Mouse (Mus musculus) hindbrain, embryonic 16.5 days (tissue): Measurements from ENCODE around the gene Svop. TPM values are rescaled to one million over a fixed set of nuclear protein-coding genes. Genes with fewer than 3 reads are reported as not detected.

Experiments
- polyA plus RNA-seq: library from polyadenylated mRNA; unstranded; fragments of >200 nt; fragmentation: Nextera tagmentation; extraction: Ambion mirVana; gene quantifications from 2 replicates; pipeline ENCODE4 v1.2.1, GENCODE M21; 2015

Svop gene
- polyA plus RNA-seq, 1 experiment from 2014 or later: 97.2 TPM

Other genes with a start within 250 kb of the Svop start
- gene Coro1c, start 182.8 kb downstream of the Svop start, polyA plus RNA-seq: 176 and 191 TPM in 2 replicates
- gene Ssh1, start 97.7 kb downstream of the Svop start, polyA plus RNA-seq: 9.6 and 13.2 TPM in 2 replicates
- not detected in 2 replicates for gene Dao, start 87.9 kb downstream of the Svop start, polyA plus RNA-seq
- gene Usp30, start 26.1 kb downstream of the Svop start, polyA plus RNA-seq: 18.6 and 20.7 TPM in 2 replicates
- gene Alkbh2, start 36.6 kb upstream of the Svop start, polyA plus RNA-seq: 4.9 and 6.4 TPM in 2 replicates
- gene Ung, start 38.8 kb upstream of the Svop start, polyA plus RNA-seq: 12.1 and 14.4 TPM in 2 replicates
- 5.4 and 5.5 TPM in 2 replicates for gene Acacb, start 55.0 kb upstream of the Svop start, polyA plus RNA-seq
- 0.11 and 0.29 TPM in 2 replicates for gene Foxn4, start 182.2 kb upstream of the Svop start, polyA plus RNA-seq
- gene Myo1h, start 197.6 kb upstream of the Svop start, polyA plus RNA-seq: 0.85 and 1.0 TPM in 2 replicates